Mouse (Mus musculus) kidney, postnatal 4 days (tissue): Measurements from ENCODE around the gene Kcmf1.

ENCODE experiments used
- DNase-seq, 2 experiments: peaks; one replicate each; pipeline ENCODE4 v3.0.0; 2021; ENCODE audit warnings: mixed read lengths in 2 of 2

Gene Kcmf1

GRCm38 (mm10) chr6:72899781-72900681, at the start of gene Kcmf1:
TSS of gene Kcmf1 (minus strand) at chr6:72899979.
- DNase-seq: peak; percentile 80 to 88

GRCm38 (mm10) chr6:72949161-72949756, 49.5 kb upstream of the Kcmf1 start:
- no peak for DNase-seq

GRCm38 (mm10) chr6:72948392-72948791, 48.6 kb upstream of the Kcmf1 start:
- DNase-seq: no peak

- peak; percentile 19 to 45 for DNase-seq
These were observed 48.2 kb upstream of the Kcmf1 start for GRCm38 (mm10) chr6:72947960-72948359.

GRCm38 (mm10) chr6:72940493-72940892, 40.7 kb upstream of the Kcmf1 start:
- DNase-seq: peak; percentile 72 to 78

- no peak for DNase-seq
These were observed 38.1 kb upstream of the Kcmf1 start for GRCm38 (mm10) chr6:72937859-72938258.

- DNase-seq: no peak
These were observed 37.7 kb upstream of the Kcmf1 start for GRCm38 (mm10) chr6:72937430-72937829.

- no peak for DNase-seq
These were observed 33.2 kb upstream of the Kcmf1 start for GRCm38 (mm10) chr6:72932955-72933354.

GRCm38 (mm10) chr6:72931533-72931932, 31.8 kb upstream of the Kcmf1 start:
- no peak for DNase-seq

GRCm38 (mm10) chr6:72929795-72930398, 30.1 kb upstream of the Kcmf1 start:
- DNase-seq: no peak

GRCm38 (mm10) chr6:72926755-72927482, 27.1 kb upstream of the Kcmf1 start:
- peak; percentile 65 to 75 for DNase-seq

- no peak for DNase-seq
These were observed 26.3 kb upstream of the Kcmf1 start for GRCm38 (mm10) chr6:72926031-72926430.

GRCm38 (mm10) chr6:72923381-72923780, 23.6 kb upstream of the Kcmf1 start:
- no peak for DNase-seq

GRCm38 (mm10) chr6:72921081-72921480, 21.3 kb upstream of the Kcmf1 start:
- no peak for DNase-seq

- no peak for DNase-seq
These were observed 18.8 kb upstream of the Kcmf1 start for GRCm38 (mm10) chr6:72918510-72919033.

GRCm38 (mm10) chr6:72916330-72916729, 16.6 kb upstream of the Kcmf1 start:
- DNase-seq: no peak

GRCm38 (mm10) chr6:72914087-72914749, 14.4 kb upstream of the Kcmf1 start:
- no peak for DNase-seq

GRCm38 (mm10) chr6:72911261-72911660, 11.5 kb upstream of the Kcmf1 start:
- no peak for DNase-seq

- no peak for DNase-seq
These were observed 2.6 kb upstream of the Kcmf1 start for GRCm38 (mm10) chr6:72902254-72902990.

- no peak for DNase-seq
These were observed 1.2 kb upstream of the Kcmf1 start for GRCm38 (mm10) chr6:72900952-72901351.

- peak; percentile 73 to 83 for DNase-seq
These were observed 488 bp downstream of the Kcmf1 start for GRCm38 (mm10) chr6:72899201-72899780.
